Mouse (Mus musculus) bone marrow macrophage, adult 2 months (primary cell): ENCODE measurements at regions not wholly inside any gene's neighbourhood (a gene's known extent, or its start where the extent isn't known, plus 50 kb on each side); places are given as distances from the start of the nearest gene placed in this dataset.

Source experiments
- CTCF ChIP-seq: IDR thresholded peaks from 2 replicates; pipeline ENCODE4 v1.5.1; 2012; ENCODE audit warnings: low read depth, mild to moderate bottlenecking, low read length, moderate library complexity
- POLR2A ChIP-seq: IDR thresholded peaks from 2 replicates; pipeline ENCODE4 v1.6.1; 2012; ENCODE audit warnings: mild to moderate bottlenecking, low read depth, low read length, borderline replicate concordance

- TF ChIP-seq CTCF (no peak), POLR2A (no peak)
Observed at GRCm38 (mm10) chr5:64472008-64472407, 315.9 kb downstream of the Tbc1d1 start.
